Mouse (Mus musculus) layer of hippocampus, postnatal 14 days (tissue): Measurements from ENCODE around the gene Tmem140. TPM values are rescaled to one million over a fixed set of nuclear protein-coding genes. Genes with fewer than 3 reads are reported as not detected.

Source experiments
- DNase-seq, 2 experiments: peaks; one replicate each; pipeline ENCODE4 v3.0.0; 2021 to 2022; ENCODE audit warnings: low spot score in 2 of 2, mixed read lengths in 1 of 2
- total RNA-seq, 2 experiments: library from RNA; stranded (reverse); gene quantifications; 2 replicates each; pipeline ENCODE4 v1.2.3; 2021

Tmem140 gene
- total RNA-seq, 2 experiments from 2014 or later, result 1.9 to 2.7 TPM

DNA sequence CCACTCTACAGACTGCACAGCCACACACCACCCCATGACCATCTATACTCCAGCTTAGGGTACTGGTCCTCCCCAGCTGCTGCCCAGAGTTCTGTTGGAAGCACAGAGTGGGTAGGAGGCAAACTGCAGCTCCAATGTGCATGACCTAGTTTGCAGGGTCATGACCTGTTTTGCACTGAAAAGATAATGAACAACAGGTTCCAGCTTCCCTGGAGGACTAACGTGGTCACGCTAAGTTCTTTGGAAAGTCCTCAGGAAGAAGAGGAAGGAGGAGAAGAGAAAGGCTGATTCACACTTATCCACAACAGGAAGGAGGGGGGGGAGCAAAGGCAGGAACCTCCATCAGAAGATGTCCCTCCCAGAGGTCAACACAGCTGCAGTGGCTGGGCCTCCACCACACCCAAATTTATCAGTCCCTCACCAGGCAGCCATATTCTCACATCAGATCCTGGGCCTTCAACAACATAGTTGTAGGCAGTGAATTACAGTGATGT, 44.2 kb downstream of the Tmem140 start:
- DNase-seq, result no peak

DNA sequence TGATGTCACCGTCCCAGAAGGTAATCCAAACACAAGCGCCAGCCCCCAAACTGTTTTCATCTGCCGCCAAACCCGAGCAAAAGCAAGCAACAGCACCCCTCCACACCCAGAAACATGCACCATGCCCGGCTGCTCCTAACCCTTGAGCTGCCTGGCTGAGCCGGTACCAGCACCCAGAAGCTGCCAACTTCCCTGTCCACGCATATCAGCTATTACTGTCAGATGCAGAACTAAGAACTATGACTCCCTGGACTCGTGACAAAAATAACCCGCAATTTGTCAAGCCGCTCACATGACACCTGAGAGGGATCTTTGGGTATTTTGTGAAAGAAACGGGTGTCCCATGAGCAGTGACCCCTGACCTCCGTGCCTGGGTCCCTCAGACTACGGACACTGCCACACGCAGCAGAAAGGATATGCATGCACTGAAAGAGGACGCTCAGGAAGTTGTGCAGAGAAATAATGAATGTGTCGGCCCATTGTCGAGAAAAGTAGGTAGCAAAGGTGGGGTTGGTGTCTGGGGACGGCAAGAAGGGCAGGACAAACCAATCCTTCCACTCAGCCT, 44.8 kb downstream of the Tmem140 start:
- DNase-seq, result no peak

GRCm38 (mm10) chr6:34909631-34910345, 46.8 kb downstream of the Tmem140 start:
- no peak for DNase-seq

DNA sequence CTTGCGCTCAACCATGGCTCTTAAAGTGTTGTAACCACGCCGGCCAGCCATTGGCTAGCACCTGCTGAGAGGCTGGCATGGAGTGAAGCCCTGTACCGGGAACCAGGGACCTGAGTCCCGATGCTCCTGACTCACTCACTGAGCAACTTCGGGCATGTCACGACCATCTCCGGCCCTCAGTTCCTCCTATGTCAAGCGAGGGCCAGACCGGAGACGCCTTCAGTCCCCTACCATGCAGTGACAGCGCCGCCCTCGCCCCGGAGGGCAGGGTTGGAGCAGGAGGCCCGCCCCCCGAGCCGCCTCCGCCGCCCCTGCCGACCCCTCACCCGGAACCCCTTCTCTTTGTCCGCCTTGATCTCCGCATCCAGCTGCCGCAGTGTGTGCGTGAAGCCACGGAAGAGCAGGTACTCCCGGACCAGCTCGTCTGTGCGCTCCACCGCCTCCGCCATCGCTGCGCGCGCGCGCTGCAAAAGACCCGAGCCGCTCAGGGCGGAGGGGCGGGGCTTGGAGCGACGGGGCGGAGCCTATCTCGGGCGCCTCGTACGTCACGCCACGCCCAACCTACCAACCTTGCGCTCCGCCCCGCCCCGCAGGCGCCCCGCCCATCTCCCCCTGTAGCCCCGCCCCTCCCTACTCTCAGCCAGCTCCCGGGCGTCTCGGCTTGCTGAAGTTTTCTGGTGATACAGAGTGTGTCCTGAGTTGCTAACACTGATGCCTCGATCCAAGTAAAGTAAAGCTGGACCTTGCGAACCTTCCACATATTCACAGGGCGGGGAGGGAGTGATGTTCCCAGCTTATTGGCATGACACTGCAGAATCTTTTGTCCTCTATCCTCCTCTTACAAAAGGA, 47.6 kb downstream of the Tmem140 start, which contains the start of gene Wdr91:
TSS of gene Wdr91 (minus strand) at position 506 of the 849 bp plus-strand sequence.
- peak; percentile 92 for DNase-seq

DNA sequence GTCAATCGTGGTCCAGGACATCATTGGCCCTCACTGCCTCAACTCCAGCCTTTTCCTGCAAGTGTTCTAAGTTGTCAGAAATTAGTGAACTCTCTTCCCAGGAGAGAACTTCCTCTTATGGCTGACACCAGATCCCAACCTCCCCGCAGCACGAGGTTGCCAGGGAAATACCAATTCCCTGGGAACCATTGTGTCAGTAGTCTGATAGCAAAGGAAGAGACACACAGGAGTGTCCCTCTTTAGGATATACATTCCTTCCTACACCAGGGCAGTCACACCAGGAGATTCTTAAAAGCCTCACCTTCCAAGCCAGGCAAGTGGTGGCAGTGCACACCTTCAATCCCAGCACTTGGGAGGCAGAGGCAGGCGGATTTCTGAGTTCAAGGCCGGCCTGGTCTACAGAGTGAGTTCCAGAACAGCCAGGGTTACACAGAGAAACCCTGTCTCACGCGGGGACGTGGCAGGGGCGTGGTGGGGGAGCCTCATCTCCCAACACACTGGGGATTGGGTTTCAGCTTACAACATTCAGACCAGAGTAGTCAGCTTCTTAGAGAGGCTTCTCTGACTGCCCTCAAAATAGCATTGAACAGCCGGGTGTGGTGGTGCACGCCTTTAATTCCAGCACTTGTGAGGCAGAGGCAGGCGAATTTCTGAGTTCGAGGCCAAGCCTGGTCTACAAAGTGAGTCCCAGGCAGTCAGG, 50.5 kb downstream of the Tmem140 start:
- no peak for DNase-seq

DNA sequence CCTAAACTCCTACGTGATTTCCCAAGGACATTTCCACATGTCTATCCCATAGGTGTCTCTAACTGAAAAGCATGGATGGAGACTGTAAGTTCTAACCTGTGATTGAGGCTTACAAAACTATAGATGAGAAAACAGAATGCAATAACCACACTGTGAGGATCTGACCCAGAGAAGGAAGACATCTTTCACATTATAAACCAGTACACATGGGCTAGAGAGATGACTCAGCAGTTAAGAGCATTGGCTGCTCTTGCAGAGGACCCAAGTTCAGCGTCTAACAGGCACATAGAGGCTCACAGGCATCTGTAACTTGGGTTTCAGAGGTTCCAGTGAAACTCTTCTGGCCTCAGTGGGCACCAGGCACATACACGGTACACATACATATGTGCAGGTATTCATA, 51.5 kb downstream of the Tmem140 start:
- no peak for DNase-seq

GRCm38 (mm10) chr6:34919146-34919545, 56.2 kb downstream of the Tmem140 start:
- DNase-seq, result no peak

- no peak for DNase-seq
These were observed 57.0 kb downstream of the Tmem140 start, which contains the start of gene Stra8 for GRCm38 (mm10) chr6:34919956-34920355. Stra8 (plus strand) TSS chr6:34920163.

DNA sequence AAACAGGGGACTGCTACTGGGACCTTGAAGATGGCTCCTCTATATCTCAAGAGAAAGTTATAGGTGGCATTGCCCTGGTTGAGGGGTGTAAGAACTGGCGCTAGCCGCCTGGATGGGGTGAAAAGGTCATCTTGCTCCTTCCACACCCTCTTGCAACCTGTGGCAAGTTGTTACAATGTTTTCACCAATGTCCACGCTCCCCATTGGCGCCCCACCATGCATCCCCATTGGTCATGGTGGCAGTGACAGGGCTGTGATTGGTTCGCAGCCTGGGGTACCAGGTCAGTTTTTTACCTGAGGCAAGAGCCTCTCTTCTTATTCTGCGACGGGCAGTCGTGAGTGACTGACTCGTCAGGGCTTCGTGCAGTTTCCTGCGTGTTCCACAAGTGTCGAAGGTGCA, 57.7 kb downstream of the Tmem140 start:
- no peak for DNase-seq

GRCm38 (mm10) chr6:34921941-34922340, 59.0 kb downstream of the Tmem140 start:
- DNase-seq, result peak in 1 of 2 experiments; percentile 35

Other genes starting within 250 kb of the Tmem140 start
- 10 to 100 TPM; 17.7 to 20.9 TPM for gene Agbl3, start 82.7 kb upstream of the Tmem140 start, total RNA-seq
- gene Cyren, start 14.9 kb downstream of the Tmem140 start, total RNA-seq, result 1 to 10 TPM; 5.0 to 5.4 TPM
- 10 to 100 TPM; 34.6 to 38.6 TPM for gene Wdr91, start 47.7 kb downstream of the Tmem140 start, total RNA-seq
- gene Stra8, start 57.0 kb downstream of the Tmem140 start, total RNA-seq, result not detected
- 1 to 10 TPM in 1 of 2 experiments, under 1 TPM in 1; 0.83 to 1.2 TPM for gene Slc23a4, start 125.3 kb downstream of the Tmem140 start, total RNA-seq